Mouse (Mus musculus): Measurements from ENCODE around the gene Lhpp.

Lhpp gene

DNA sequence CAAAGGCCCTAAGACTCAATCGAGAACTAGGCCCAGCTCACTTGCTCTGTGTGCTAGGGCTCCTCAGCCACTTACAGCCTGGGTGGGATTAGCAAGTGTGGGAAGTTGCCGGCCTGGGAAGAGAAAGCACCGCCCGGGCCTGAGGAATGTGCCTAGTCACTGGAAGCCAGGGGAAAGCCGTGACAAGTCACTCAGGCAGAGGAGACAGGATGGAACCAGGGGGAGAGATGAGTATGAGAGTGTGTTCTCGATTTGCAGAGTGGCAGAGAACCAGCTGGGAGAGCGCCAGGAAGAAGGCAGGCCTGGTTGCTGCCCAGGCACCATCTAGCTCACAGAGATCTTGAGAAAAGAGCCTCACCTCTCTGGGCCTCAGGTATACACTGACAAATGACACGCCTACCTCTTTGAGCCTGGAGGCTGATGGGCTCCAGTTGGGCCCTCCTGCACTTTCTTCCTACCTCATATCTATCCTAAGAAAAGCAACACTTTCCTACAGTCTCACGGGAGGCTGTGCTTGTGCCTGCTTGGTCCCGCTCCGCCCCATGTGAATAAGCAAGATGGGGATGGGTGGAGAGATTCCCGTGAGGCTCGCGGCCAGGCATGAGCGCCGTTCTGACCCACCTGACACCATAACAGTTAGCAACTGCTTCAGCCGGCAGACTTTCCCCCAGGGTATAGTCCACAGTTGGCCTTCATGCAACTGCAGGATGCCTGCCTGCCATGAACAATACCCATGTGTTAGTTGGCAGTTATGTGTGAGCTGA, 125.8 kb downstream of the Lhpp start:
- DNase-seq (ENCODE audit: low read depth, low spot score) = no peak

DNA sequence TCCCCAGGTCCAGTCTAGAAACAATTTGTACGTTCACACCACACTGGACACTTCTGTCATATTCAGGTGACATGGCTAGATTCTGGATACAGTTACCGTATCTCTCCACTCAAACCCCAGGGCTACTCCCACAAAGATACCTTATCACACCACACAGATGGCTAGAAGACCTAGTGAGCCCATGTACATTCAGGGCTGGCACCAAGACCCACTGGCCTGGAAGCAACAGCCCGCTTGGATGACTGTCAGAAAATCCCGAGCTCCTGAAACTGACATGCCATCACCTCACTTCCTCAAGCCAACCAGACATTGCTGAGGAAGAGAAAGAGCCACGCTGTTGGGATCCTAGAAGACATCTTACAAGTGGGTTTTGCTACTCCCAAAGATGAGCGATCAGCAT, 128.4 kb downstream of the Lhpp start:
- no peak for DNase-seq (ENCODE audit: low read depth, low spot score)

DNA sequence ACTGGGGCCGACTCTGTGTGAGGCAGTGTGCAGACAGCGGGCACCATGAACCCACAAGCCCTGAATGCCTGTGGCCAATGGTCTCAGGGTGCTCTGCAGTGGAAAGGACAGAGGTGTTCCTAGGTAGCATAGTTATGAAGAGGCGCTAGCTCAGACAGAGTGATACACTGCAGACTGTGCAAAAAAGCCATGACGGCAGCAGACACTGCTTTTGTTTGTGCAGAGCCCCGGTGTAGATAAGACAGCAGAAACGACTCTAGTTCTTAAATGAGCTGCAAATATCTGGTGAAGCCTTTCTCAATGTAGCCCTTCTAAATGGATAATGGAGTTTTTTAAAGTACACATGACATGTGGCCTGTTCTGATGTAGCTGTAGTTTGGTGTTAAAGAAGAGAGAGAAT, 129.4 kb downstream of the Lhpp start:
- no peak for DNase-seq (ENCODE audit: low read depth, low spot score)

DNA sequence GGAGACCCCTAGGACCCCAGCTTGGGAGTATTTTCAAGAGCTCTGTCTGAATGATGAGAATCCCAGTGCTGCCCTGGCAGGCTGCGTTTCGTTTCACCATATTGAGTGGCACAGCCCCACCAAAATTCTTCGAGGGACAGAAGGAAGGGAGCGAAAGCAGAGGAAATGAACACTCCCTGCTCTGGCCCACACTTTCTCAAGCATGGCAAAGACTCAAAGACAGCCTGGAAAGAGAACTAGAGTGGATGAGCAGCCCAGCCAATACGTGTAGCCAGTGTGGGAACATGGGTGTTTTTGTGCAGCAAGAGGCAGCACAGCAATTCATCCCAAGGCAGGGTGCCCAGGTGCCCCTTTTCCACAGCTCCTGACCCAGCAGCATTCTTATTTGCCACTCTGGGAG, 132.5 kb downstream of the Lhpp start:
- no peak for DNase-seq (ENCODE audit: low read depth, low spot score)

DNA sequence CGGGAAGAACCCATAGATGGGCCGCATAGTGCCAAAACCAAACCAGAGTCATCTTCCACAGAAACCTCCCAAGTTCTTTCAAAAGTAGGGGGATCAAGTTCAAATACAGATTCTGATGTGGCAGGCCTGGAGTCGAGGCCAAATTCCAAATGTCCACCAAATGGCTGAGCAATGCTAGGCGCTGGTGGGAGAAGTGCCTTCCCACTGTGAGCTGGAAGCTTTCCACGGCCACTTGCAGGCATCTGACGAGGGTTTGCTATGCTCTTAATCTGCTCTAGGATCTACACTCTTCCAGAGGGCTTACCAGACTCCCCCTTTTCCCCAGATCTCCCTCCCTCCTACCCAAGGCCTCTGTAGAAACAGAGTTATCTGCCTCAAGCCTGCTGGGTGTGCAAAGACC, 136.7 kb downstream of the Lhpp start:
- no peak for DNase-seq (ENCODE audit: low read depth, low spot score)

DNA sequence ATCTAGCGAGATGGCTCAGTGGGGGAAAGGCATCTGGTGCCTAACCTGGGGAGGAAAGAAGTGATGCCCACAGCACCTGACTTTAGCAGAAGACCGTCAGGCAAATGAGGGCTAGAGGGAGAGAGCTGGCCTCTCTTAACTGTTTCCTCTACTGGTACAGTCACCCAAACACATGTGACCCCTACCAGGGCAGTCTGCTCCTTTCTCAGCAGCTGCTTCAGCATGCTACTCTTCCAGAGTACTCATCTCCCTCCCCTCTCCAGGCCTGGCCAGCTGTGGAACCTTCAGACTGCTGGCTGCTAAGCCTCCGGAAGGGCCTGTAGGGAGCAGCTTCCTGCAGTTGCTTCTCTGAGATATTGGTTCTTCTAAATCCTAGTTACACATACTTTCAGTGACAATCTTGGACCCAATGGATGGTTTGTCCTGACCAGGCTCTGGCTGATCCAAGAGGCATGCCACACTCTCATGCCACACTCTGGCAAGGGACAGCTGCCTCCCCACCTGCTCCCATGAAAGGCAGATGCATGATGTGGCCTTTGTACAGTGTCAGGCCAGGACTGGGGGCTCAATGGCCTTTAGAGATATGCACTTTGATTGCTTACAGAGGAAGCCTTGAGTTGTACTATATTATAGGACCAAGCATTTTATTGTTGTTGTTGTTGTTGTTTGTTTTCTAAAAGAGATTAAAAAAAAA, 137.8 kb downstream of the Lhpp start:
- no peak for DNase-seq (ENCODE audit: low read depth, low spot score)

DNA sequence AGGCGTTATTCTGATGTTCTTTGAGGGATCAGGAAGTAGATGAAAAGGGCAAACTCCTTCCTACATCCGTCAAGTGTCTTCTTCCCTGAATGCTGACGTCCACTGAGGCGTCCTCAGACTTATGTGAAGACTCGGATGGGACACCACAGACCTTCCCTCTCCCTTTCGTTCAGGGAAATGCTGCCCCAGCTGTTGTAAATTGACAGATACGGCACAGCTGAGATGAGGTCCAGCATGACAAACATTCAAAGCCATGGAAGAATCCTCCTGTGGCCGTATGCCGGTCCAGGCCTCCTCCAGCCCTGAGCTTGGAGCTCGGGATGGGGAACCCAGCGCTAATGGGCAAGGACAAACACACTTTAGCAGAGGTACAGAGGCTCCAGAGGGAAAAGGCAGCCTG, 139.1 kb downstream of the Lhpp start:
- DNase-seq (ENCODE audit: low read depth, low spot score) = no peak

DNA sequence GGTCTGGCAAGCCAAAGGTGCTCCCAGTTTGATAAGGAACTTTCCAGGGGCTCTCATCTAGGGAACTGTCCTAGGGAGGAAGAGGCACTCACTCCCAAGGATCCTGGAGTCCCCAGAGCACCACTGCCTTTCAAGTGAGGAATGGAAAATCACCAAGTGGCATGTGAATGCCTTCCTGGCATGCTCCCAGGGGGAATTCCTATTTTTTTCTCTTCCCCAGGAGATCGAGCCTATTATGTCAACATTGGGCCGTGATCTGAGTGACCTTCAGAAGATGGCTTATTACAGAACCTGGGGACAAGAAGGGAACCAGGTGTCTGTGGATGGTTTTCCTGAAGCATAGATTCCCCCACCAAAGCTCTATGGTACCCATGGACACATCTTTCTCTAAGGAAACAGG, 141.3 kb downstream of the Lhpp start:
- DNase-seq (ENCODE audit: low read depth, low spot score) = no peak

DNA sequence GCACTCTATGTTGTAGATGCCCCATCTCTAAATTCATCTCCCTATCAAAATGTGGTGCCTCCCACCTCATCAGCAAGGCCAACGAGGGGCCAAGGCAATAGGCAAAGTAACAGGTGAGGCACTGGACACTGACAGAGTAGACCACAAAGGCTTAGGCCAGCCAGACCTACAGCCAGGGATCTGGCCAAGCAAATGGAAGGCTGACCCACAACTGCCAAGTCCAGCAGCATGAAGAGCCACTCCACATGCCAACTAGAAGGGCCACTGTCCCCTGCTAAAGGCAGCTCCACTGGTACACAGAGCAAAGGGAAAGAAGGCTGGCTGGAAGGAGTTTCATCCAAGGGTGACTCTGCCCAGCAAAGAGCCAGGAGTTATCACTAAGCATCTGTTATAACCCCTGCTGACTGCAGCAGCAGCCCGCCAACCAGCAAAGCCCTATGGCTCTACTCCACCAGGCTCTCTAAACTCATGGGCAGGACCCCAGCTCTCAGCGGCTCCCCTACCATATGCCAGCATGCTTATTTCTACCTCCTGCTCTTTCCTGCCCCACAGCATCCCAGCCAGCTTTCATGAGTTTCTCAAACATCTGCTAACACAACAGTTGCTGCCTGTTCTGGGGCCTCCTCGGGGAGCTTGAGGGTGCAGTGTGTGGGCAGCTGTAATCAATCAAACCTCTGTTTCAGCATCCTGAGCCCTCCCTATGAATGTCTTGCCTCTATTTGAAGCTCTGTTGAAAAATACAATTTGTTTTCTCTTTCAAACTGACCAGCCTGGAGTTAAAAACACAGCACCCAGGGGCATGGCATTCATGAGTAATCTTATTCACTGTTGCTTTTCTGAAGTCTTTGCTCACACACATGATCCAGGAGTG, 143.3 kb downstream of the Lhpp start:
- DNase-seq (ENCODE audit: low read depth, low spot score) = no peak

DNA sequence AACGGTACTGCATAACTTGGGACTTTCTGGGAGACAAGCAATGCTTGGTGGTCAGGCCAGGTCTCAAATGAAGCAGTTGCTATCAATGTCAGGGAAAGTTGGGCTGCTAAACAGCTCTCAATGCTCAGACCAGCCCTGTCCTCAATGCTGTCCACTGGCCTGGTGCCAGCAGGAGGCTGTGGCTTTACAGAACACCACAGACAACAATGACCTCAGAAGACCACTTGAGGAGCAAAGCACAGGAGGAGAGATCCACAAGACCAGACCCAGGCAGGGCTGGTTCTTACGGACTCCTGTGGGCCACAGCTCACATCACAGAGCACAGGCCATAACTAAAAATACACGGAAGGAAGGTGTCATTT, 143.9 kb downstream of the Lhpp start:
- DNase-seq (ENCODE audit: low read depth, low spot score) = no peak

Measured in retina, postnatal 7 days (tissue).